Comparison of ENCODE assay signal across 19 mouse cellular contexts in the genomic region with DNA sequence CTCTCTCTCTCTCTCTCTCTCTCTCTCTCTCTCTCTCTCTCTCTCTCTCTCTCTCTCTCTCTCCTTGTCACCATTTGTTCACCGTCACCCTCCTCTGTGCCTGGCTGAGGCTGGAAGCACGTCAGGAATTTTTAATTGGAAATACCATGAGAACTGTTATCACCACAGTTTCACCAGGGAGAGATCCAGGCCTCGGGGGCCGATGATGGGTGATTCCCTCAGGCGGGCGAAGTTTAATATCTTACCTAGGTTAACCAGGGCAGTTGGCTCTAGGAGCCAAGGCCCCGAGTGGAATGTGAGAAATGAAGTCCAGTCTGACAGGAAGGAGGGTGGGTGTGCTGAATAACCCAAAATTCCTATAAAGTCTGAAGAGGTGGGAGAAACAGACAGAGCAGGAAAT.
DNase-seq lines count a peak whose midpoint lies in the region; ATAC-seq lines count a peak whose summit lies in the region.
"Had no signal": no experiment of that assay in that cellular context is flagged by ENCODE, and none has a peak within 500 bp of the region (broad histone marks: within the 10 kb centered on the region; RNA-seq: fewer than 3 reads in every experiment).

No protein-coding gene starts in this region.

- WGBS in heart, embryonic 15.5 days = 29% methylated on average over 7 of the region's 7 CpGs
- 47% methylated on average over 7 of the region's 7 CpGs for WGBS in heart, embryonic 11.5 days (ENCODE audit: insufficient replicate concordance)
- WGBS in lung, embryonic 16.5 days = 22% methylated on average over 7 of the region's 7 CpGs

- H3K4me2 ChIP-seq in heart, embryonic 15.5 days = no peak overlapping the region
- H3K4me2 ChIP-seq in heart, embryonic 11.5 days = no peak overlapping the region
- H3K4me2 ChIP-seq in lung, embryonic 16.5 days (ENCODE audit: low read depth, low read length) = no peak overlapping the region
- H3K4me2 ChIP-seq: limb, embryonic 15.5 days; midbrain, embryonic 11.5 days; neural tube, embryonic 13.5 days had no signal

- DNase-seq in lung, postnatal 4 days = no peak
- peak; percentile 78 for DNase-seq in kidney, adult 9 months
- DNase-seq in kidney, postnatal 36 days = peak; percentile 65 to 76
- no peak for DNase-seq in frontal cortex, adult 2 months (ENCODE audit: extremely low spot score in 1 of 2, low spot score in 1 of 2)
- no peak for DNase-seq in ovary, postnatal 36 days (ENCODE audit: low spot score)
- DNase-seq: adrenal gland, postnatal 25 days; B cell, adult 2 months; cerebellum, adult 2 months; liver, postnatal 0 days; thymus, postnatal 36 days had no signal

- no peak overlapping the region for H3K9ac ChIP-seq in heart, embryonic 15.5 days
- H3K9ac ChIP-seq in heart, embryonic 11.5 days (ENCODE audit: low read depth, low read length) = no peak overlapping the region
- H3K9ac ChIP-seq in lung, embryonic 16.5 days (ENCODE audit: low read length) = no peak overlapping the region
- H3K9ac ChIP-seq: limb, embryonic 15.5 days; liver, postnatal 0 days; neural tube, embryonic 13.5 days had no signal

- H3K4me3 ChIP-seq in heart, embryonic 15.5 days = no peak overlapping the region
- no peak overlapping the region for H3K4me3 ChIP-seq in heart, embryonic 11.5 days (ENCODE audit: low read depth, low read length)
- H3K4me3 ChIP-seq in lung, embryonic 16.5 days (ENCODE audit: low read length) = no peak overlapping the region
- H3K4me3 ChIP-seq: embryonic facial prominence, embryonic 10.5 days; limb, embryonic 15.5 days; neural tube, embryonic 13.5 days had no signal

- H3K9me3 ChIP-seq in heart, embryonic 15.5 days (replicated peaks) = no peaks in the 10 kb centered on the region
- no peaks in the 10 kb centered on the region for H3K9me3 ChIP-seq in heart, embryonic 11.5 days (replicated peaks; ENCODE audit: control insufficient read depth, low read length)
- H3K9me3 ChIP-seq in lung, embryonic 16.5 days (ENCODE audit: control insufficient read depth, low read length) = no peaks in the 10 kb centered on the region
- H3K9me3 ChIP-seq: embryonic facial prominence, embryonic 10.5 days; limb, embryonic 15.5 days; neural tube, embryonic 13.5 days had no signal

- H3K27ac ChIP-seq in heart, embryonic 15.5 days = no peak overlapping the region
- H3K27ac ChIP-seq in heart, embryonic 11.5 days (ENCODE audit: low read depth, low read length) = no peak overlapping the region; the same call in 1 of the 2 replicates
- H3K27ac ChIP-seq in lung, embryonic 16.5 days (ENCODE audit: low read length) = peak overlapping the region; percentile 30; the same call in 1 of the 2 replicates
- H3K27ac ChIP-seq: limb, embryonic 15.5 days; neural tube, embryonic 13.5 days had no signal

- 0 out of 2 replicates have a peak, but pooled peaks have one; percentile 20 for ATAC-seq in heart, embryonic 15.5 days (replicated peaks; ENCODE audit: insufficient number of reproducible peaks, insufficient read depth, low FRiP score, low read depth)
- no peak for ATAC-seq in heart, embryonic 11.5 days (replicated peaks; ENCODE audit: insufficient number of reproducible peaks, low FRiP score, low TSS enrichment)
- peak; percentile 33; the same call in 1 of the 2 replicates for ATAC-seq in lung, embryonic 16.5 days (ENCODE audit: low read depth)
- ATAC-seq: activated CD4-positive, CD25-positive, alpha-beta regulatory T cell, adult 4 months; forebrain, embryonic 14.5 days; liver, postnatal 0 days had no signal

- no peaks in the 10 kb centered on the region for H3K36me3 ChIP-seq in heart, embryonic 15.5 days
- no peaks in the 10 kb centered on the region for H3K36me3 ChIP-seq in heart, embryonic 11.5 days (ENCODE audit: control insufficient read depth, insufficient read depth, low read length)
- no peaks in the 10 kb centered on the region for H3K36me3 ChIP-seq in lung, embryonic 16.5 days (ENCODE audit: control insufficient read depth, insufficient read depth, low read length)
- H3K36me3 ChIP-seq: embryonic facial prominence, embryonic 10.5 days; limb, embryonic 15.5 days; neural tube, embryonic 13.5 days had no signal

- H3K27me3 ChIP-seq in heart, embryonic 15.5 days = no peaks in the 10 kb centered on the region
- H3K27me3 ChIP-seq in heart, embryonic 11.5 days (ENCODE audit: control insufficient read depth, insufficient read depth, low read length) = no peaks in the 10 kb centered on the region
- H3K27me3 ChIP-seq in lung, embryonic 16.5 days (ENCODE audit: control insufficient read depth, insufficient read depth, low read depth, low read length) = no peaks in the 10 kb centered on the region

- peaks cover 24% of the 10 kb centered on the region for H3K4me1 ChIP-seq in heart, embryonic 15.5 days (replicated peaks)
- peaks cover 9% of the 10 kb centered on the region for H3K4me1 ChIP-seq in heart, embryonic 11.5 days (ENCODE audit: control insufficient read depth, insufficient read depth, low read length)
- H3K4me1 ChIP-seq in lung, embryonic 16.5 days (replicated peaks; ENCODE audit: control insufficient read depth, insufficient read depth, low read length) = peaks cover 7% of the 10 kb centered on the region

Comparison
In these comparisons a context has a peak if more than half of its experiments do, and no peak if none do; other contexts are left out.
1. DNase-seq: peak in kidney, adult 9 months (single experiment) and kidney, postnatal 36 days (2 of 2); none in lung, postnatal 4 days (0 of 2), frontal cortex, adult 2 months (0 of 2) and ovary, postnatal 36 days (single experiment).